ENCODE assay signal across 10 mouse cellular contexts in genomic region chr19:58453581-58453980, GRCm38 (mm10). TPM values are rescaled to one million over a fixed set of nuclear protein-coding genes. Genes with fewer than 3 reads are reported as not detected.
DNase-seq lines count a peak whose midpoint lies in the region; ATAC-seq and TF ChIP-seq lines count a peak whose summit lies in the region.
"Had no signal": no experiment of that assay in that cellular context is flagged by ENCODE, and none has a peak within 500 bp of the region (broad histone marks: within the 10 kb centered on the region; RNA-seq: fewer than 3 reads in every experiment).

No protein-coding gene starts in this region.

- H3K27me3 ChIP-seq in erythroblast, embryonic 14.5 days (ENCODE audit: control insufficient read depth) = peaks cover 58% of the 10 kb centered on the region
- H3K27me3 ChIP-seq in embryonic facial prominence, embryonic 11.5 days (ENCODE audit: control insufficient read depth, insufficient read depth, low read length) = peaks cover 12% of the 10 kb centered on the region; the same call in 1 of the 2 replicates
- peaks cover 87% of the 10 kb centered on the region for H3K27me3 ChIP-seq in heart, embryonic 13.5 days (replicated peaks)
- peaks cover 8% of the 10 kb centered on the region; the same call in 1 of the 2 replicates for H3K27me3 ChIP-seq in kidney, embryonic 16.5 days (ENCODE audit: insufficient read depth, low read length)
- H3K27me3 ChIP-seq in lung, postnatal 0 days (replicated peaks; ENCODE audit: insufficient read depth, low read length) = peaks cover 28% of the 10 kb centered on the region
- H3K27me3 ChIP-seq in small intestine, adult 2 months (ENCODE audit: control insufficient read depth, insufficient read depth, low read length) = peaks cover 43% of the 10 kb centered on the region

- ATAC-seq in erythroblast, adult 5-6 weeks (replicated peaks; ENCODE audit: low FRiP score, poor library complexity, severe bottlenecking) = no peak
- no peak for ATAC-seq in embryonic facial prominence, embryonic 11.5 days (replicated peaks; ENCODE audit: insufficient number of reproducible peaks, low FRiP score, low TSS enrichment, low read depth)
- ATAC-seq in heart, embryonic 13.5 days (ENCODE audit: extremely low read depth, insufficient number of reproducible peaks, low FRiP score, low TSS enrichment) = no peak
- ATAC-seq in kidney, embryonic 16.5 days (ENCODE audit: low FRiP score, low TSS enrichment) = no peak
- ATAC-seq in lung, postnatal 0 days = peak; percentile 43
- ATAC-seq in monocyte, adult 5-6 weeks (replicated peaks; ENCODE audit: insufficient number of reproducible peaks, low FRiP score, low TSS enrichment, poor library complexity, severe bottlenecking) = no peak

- no peak for TF ChIP-seq POLR2A in small intestine, adult 2 months (IDR thresholded peaks at IDR 0.05; ENCODE audit: low read depth, low read length)

- no peak overlapping the region for H3K27ac ChIP-seq in embryonic facial prominence, embryonic 11.5 days (replicated peaks; ENCODE audit: low read depth, low read length)
- no peak overlapping the region for H3K27ac ChIP-seq in heart, embryonic 13.5 days (replicated peaks)
- H3K27ac ChIP-seq in kidney, embryonic 16.5 days (ENCODE audit: low read length) = peak overlapping the region; percentile 75; the same call in 1 of the 2 replicates
- H3K27ac ChIP-seq in lung, postnatal 0 days (ENCODE audit: low read length) = no peak overlapping the region
- no peak overlapping the region for H3K27ac ChIP-seq in small intestine, adult 2 months (ENCODE audit: insufficient read depth, low read depth, low read length)

- no peaks in the 10 kb centered on the region for H3K9me3 ChIP-seq in erythroblast, embryonic 14.5 days (ENCODE audit: control insufficient read depth, low read length)
- H3K9me3 ChIP-seq in embryonic facial prominence, embryonic 11.5 days (replicated peaks; ENCODE audit: control insufficient read depth, low read length) = no peaks in the 10 kb centered on the region
- no peaks in the 10 kb centered on the region for H3K9me3 ChIP-seq in heart, embryonic 13.5 days
- H3K9me3 ChIP-seq in kidney, embryonic 16.5 days (ENCODE audit: low read length) = no peaks in the 10 kb centered on the region
- H3K9me3 ChIP-seq in lung, postnatal 0 days (ENCODE audit: low read length) = no peaks in the 10 kb centered on the region

- under 1% methylated on average over 22 of the region's 22 CpGs for WGBS in embryonic facial prominence, embryonic 11.5 days
- WGBS in heart, embryonic 13.5 days = under 1% methylated on average over 22 of the region's 22 CpGs
- under 1% methylated on average over 22 of the region's 22 CpGs for WGBS in kidney, embryonic 16.5 days
- 2% methylated on average over 22 of the region's 22 CpGs for WGBS in lung, postnatal 0 days
- 1% methylated on average over 22 of the region's 22 CpGs for WGBS in small intestine, adult 2 months

- no peak for TF ChIP-seq EP300 in lung, postnatal 0 days (IDR thresholded peaks at IDR 0.05)

- peak overlapping the region; percentile 42 for H3K9ac ChIP-seq in embryonic facial prominence, embryonic 11.5 days (replicated peaks; ENCODE audit: low read length)
- peak overlapping the region; percentile 73 for H3K9ac ChIP-seq in heart, embryonic 13.5 days
- peak overlapping the region; percentile 75 for H3K9ac ChIP-seq in kidney, embryonic 16.5 days (replicated peaks; ENCODE audit: low read length)
- 0 out of 2 replicates have a peak overlapping the region, but pooled peaks have one; percentile 16 for H3K9ac ChIP-seq in lung, postnatal 0 days (replicated peaks; ENCODE audit: low read depth)

- H3K4me2 ChIP-seq in embryonic facial prominence, embryonic 11.5 days (ENCODE audit: low read depth, low read length) = peak overlapping the region; percentile 96
- peak overlapping the region; percentile 99 for H3K4me2 ChIP-seq in heart, embryonic 13.5 days
- peak overlapping the region; percentile 99 for H3K4me2 ChIP-seq in kidney, embryonic 16.5 days (replicated peaks; ENCODE audit: low read depth, low read length)
- peak overlapping the region; percentile 92 for H3K4me2 ChIP-seq in lung, postnatal 0 days (replicated peaks; ENCODE audit: low read depth, low read length)

- H3K4me3 ChIP-seq in erythroblast, embryonic 14.5 days (replicated peaks) = peak overlapping the region; percentile 46
- H3K4me3 ChIP-seq in embryonic facial prominence, embryonic 11.5 days (ENCODE audit: low read depth, low read length) = peak overlapping the region; percentile 44
- peak overlapping the region; percentile 65 for H3K4me3 ChIP-seq in heart, embryonic 13.5 days
- peak overlapping the region; percentile 69 for H3K4me3 ChIP-seq in kidney, embryonic 16.5 days (ENCODE audit: low read length)
- H3K4me3 ChIP-seq in lung, postnatal 0 days (ENCODE audit: low read depth, low read length) = peak overlapping the region; percentile 47
- peak overlapping the region; percentile 52 for H3K4me3 ChIP-seq in small intestine, adult 2 months (ENCODE audit: low read depth, low read length)

- peak; percentile 33 for DNase-seq in embryonic facial prominence, embryonic 11.5 days (ENCODE audit: low spot score)
- peak; percentile 15 for DNase-seq in lung, postnatal 0 days (ENCODE audit: low spot score)

- no peaks in the 10 kb centered on the region for H3K4me1 ChIP-seq in erythroblast, embryonic 14.5 days (ENCODE audit: control insufficient read depth)
- H3K4me1 ChIP-seq in embryonic facial prominence, embryonic 11.5 days (ENCODE audit: control insufficient read depth, insufficient read depth, low read length) = peaks cover 6% of the 10 kb centered on the region; the same call in 1 of the 2 replicates
- H3K4me1 ChIP-seq in heart, embryonic 13.5 days = peaks cover 56% of the 10 kb centered on the region
- peaks cover 52% of the 10 kb centered on the region for H3K4me1 ChIP-seq in kidney, embryonic 16.5 days (ENCODE audit: insufficient read depth, low read length)
- peaks cover 18% of the 10 kb centered on the region for H3K4me1 ChIP-seq in lung, postnatal 0 days (ENCODE audit: insufficient read depth, low read depth, low read length)
- peaks cover 9% of the 10 kb centered on the region for H3K4me1 ChIP-seq in small intestine, adult 2 months (ENCODE audit: control insufficient read depth, insufficient read depth, insufficient read length, low read length)

- no peak for TF ChIP-seq CTCF in lung, postnatal 0 days (IDR thresholded peaks at IDR 0.05)
- TF ChIP-seq CTCF in small intestine, adult 2 months (IDR thresholded peaks at IDR 0.05; ENCODE audit: extremely low read depth, insufficient read length, insufficient replicate concordance, low read depth, low read length) = no peak

- no peaks in the 10 kb centered on the region for H3K36me3 ChIP-seq in erythroblast, embryonic 14.5 days (ENCODE audit: control insufficient read depth)
- H3K36me3 ChIP-seq in embryonic facial prominence, embryonic 11.5 days (replicated peaks; ENCODE audit: control insufficient read depth, insufficient read depth, low read depth, low read length) = no peaks in the 10 kb centered on the region
- no peaks in the 10 kb centered on the region for H3K36me3 ChIP-seq in heart, embryonic 13.5 days
- H3K36me3 ChIP-seq in kidney, embryonic 16.5 days (ENCODE audit: insufficient read depth, low read length) = no peaks in the 10 kb centered on the region
- H3K36me3 ChIP-seq in lung, postnatal 0 days (ENCODE audit: insufficient read depth, low read length) = no peaks in the 10 kb centered on the region
- H3K36me3 ChIP-seq in small intestine, adult 2 months (ENCODE audit: control insufficient read depth, insufficient read depth, low read length) = no peaks in the 10 kb centered on the region

RNA-seq across cellular contexts. Expression of gene Gfra1, which starts 2.1 kb away (rescaled TPM):
- not detected in 2 replicates for polyA plus RNA-seq in erythroblast, embryonic 14.5 days (2012)
- 0.42 TPM in 1 of 2 replicates, not detected in the other for total RNA-seq in erythroblast, adult 5-6 weeks (2015; ENCODE audit: low replicate concordance)
- 0.28 TPM in 1 of 2 replicates, not detected in the other for total RNA-seq in erythroblast, adult 5-6 weeks (2017; ENCODE audit: low replicate concordance)
- 15.0 and 16.4 TPM in 2 replicates for polyA plus RNA-seq in embryonic facial prominence, embryonic 11.5 days (2014; fragmentation: Nextera tagmentation; extraction: Ambion mirVana)
- polyA plus RNA-seq in heart, embryonic 13.5 days (2015; fragmentation: Nextera tagmentation; extraction: Ambion mirVana) = 6.1 and 6.6 TPM in 2 replicates
- 66.9 and 75.0 TPM in 2 replicates for polyA plus RNA-seq in kidney, embryonic 16.5 days (2015; fragmentation: Nextera tagmentation; extraction: Ambion mirVana)
- polyA plus RNA-seq in lung, postnatal 0 days (2015; fragmentation: Nextera tagmentation; extraction: Ambion mirVana) = 5.6 and 6.2 TPM in 2 replicates
- polyA plus RNA-seq in small intestine, adult 2 months (2012; rRNA removed) = 0.58 and 1.5 TPM in 2 replicates
- total RNA-seq in monocyte, adult 5-6 weeks (2017) = 2.3 TPM in 1 of 3 replicates, not detected in the others
- total RNA-seq: CH12.LX had no signal

RNA-seq across cellular contexts. Expression of gene Ccdc172, which starts 58.2 kb away (rescaled TPM):
- polyA plus RNA-seq in erythroblast, embryonic 14.5 days (2012) = not detected in 2 replicates
- not detected in 2 replicates for total RNA-seq in erythroblast, adult 5-6 weeks (2015; ENCODE audit: low replicate concordance)
- not detected in 2 replicates for total RNA-seq in erythroblast, adult 5-6 weeks (2017; ENCODE audit: low replicate concordance)
- polyA plus RNA-seq in embryonic facial prominence, embryonic 11.5 days (2014; fragmentation: Nextera tagmentation; extraction: Ambion mirVana) = not detected in 2 replicates
- polyA plus RNA-seq in heart, embryonic 13.5 days (2015; fragmentation: Nextera tagmentation; extraction: Ambion mirVana) = not detected in 2 replicates
- polyA plus RNA-seq in kidney, embryonic 16.5 days (2015; fragmentation: Nextera tagmentation; extraction: Ambion mirVana) = not detected in 2 replicates
- polyA plus RNA-seq in lung, postnatal 0 days (2015; fragmentation: Nextera tagmentation; extraction: Ambion mirVana) = not detected in 2 replicates
- polyA plus RNA-seq in small intestine, adult 2 months (2012; rRNA removed) = not detected in 2 replicates
- total RNA-seq in monocyte, adult 5-6 weeks (2017) = not detected in 3 replicates
- total RNA-seq: CH12.LX; heart, postnatal 36 days had no signal

Comparison
In these comparisons a context has a peak if more than half of its experiments do, and no peak if none do; other contexts are left out.
1. H3K9ac ChIP-seq: peak in every context shown above with its lines; median percentile 75 in kidney, embryonic 16.5 days; 73 in heart, embryonic 13.5 days; 42 in embryonic facial prominence, embryonic 11.5 days; 16 in lung, postnatal 0 days.